Comparison of ENCODE assay signal across 8 mouse cellular contexts in genomic region chr2:26444946-26445665, GRCm38 (mm10). TPM values are rescaled to one million over a fixed set of nuclear protein-coding genes. Genes with fewer than 3 reads are reported as not detected.
DNase-seq lines count a peak whose midpoint lies in the region; ATAC-seq and TF ChIP-seq lines count a peak whose summit lies in the region.

Sec16a (minus strand) TSS chr2:26445216.

- peaks cover 26% of the 10 kb centered on the region for H3K36me3 ChIP-seq in embryonic facial prominence, embryonic 15.5 days
- peaks cover 18% of the 10 kb centered on the region for H3K36me3 ChIP-seq in limb, embryonic 14.5 days (ENCODE audit: control insufficient read depth, insufficient read depth, low read length)
- H3K36me3 ChIP-seq in midbrain, postnatal 0 days (ENCODE audit: insufficient read depth, low read length), result peaks cover 15% of the 10 kb centered on the region

- TF ChIP-seq CTCF in bone marrow, adult 2 months (IDR thresholded peaks at IDR 0.05; ENCODE audit: control insufficient read depth, insufficient read depth, low read length), result no peak; the same call in 1 of the 2 replicates
- TF ChIP-seq CTCF in midbrain, postnatal 0 days (IDR thresholded peaks at IDR 0.05), result no peak

- no peaks in the 10 kb centered on the region for H3K27me3 ChIP-seq in embryonic facial prominence, embryonic 15.5 days
- H3K27me3 ChIP-seq in limb, embryonic 14.5 days (ENCODE audit: control insufficient read depth, insufficient read depth, low read length), result no peaks in the 10 kb centered on the region
- H3K27me3 ChIP-seq in midbrain, postnatal 0 days (ENCODE audit: insufficient read depth, low read length), result no peaks in the 10 kb centered on the region

- H3K4me2 ChIP-seq in embryonic facial prominence, embryonic 15.5 days (replicated peaks), result peak within 1 kb of the TSS; percentile 80
- H3K4me2 ChIP-seq in limb, embryonic 14.5 days (replicated peaks; ENCODE audit: low read depth, low read length, severe bottlenecking), result peak within 1 kb of the TSS; percentile 83
- H3K4me2 ChIP-seq in midbrain, postnatal 0 days (ENCODE audit: low read depth, low read length, poor library complexity, severe bottlenecking), result peak within 1 kb of the TSS; percentile 92

- H3K4me1 ChIP-seq in bone marrow, adult 2 months (ENCODE audit: control insufficient read depth, insufficient read depth, low read length), result peaks cover 5% of the 10 kb centered on the region
- peaks cover 35% of the 10 kb centered on the region for H3K4me1 ChIP-seq in embryonic facial prominence, embryonic 15.5 days
- peaks cover 21% of the 10 kb centered on the region for H3K4me1 ChIP-seq in limb, embryonic 14.5 days (ENCODE audit: control insufficient read depth, insufficient read depth, low read length)
- peaks cover 20% of the 10 kb centered on the region for H3K4me1 ChIP-seq in midbrain, postnatal 0 days (ENCODE audit: insufficient read depth, low read length)

- TF ChIP-seq POLR2A in bone marrow, adult 2 months (IDR thresholded peaks at IDR 0.05; ENCODE audit: borderline replicate concordance, control insufficient read depth, low read depth, low read length), result peak; percentile 89; the same call in 1 of the 2 replicates
- TF ChIP-seq POLR2A in limb, embryonic 14.5 days (IDR thresholded peaks at IDR 0.05; ENCODE audit: borderline replicate concordance, extremely low read depth, insufficient read depth, insufficient read length), result peak; percentile 78; the same call in 1 of the 2 replicates

- under 1% methylated on average over 61 of the region's 61 CpGs for WGBS in bone marrow, adult 2 months
- under 1% methylated on average over 60 of the region's 61 CpGs for WGBS in embryonic facial prominence, embryonic 15.5 days
- WGBS in limb, embryonic 14.5 days, result under 1% methylated on average over 54 of the region's 61 CpGs
- WGBS in midbrain, postnatal 0 days, result under 1% methylated on average over 60 of the region's 61 CpGs

- peak; percentile 94 for ATAC-seq in embryonic facial prominence, embryonic 15.5 days (ENCODE audit: insufficient number of reproducible peaks, low FRiP score, low TSS enrichment, low read depth)
- ATAC-seq in limb, embryonic 14.5 days (ENCODE audit: low FRiP score, low read depth), result peak; percentile 94
- ATAC-seq in midbrain, postnatal 0 days (ENCODE audit: low FRiP score), result peak; percentile 94

- peak within 1 kb of the TSS; percentile 82 for H3K9ac ChIP-seq in embryonic facial prominence, embryonic 15.5 days
- H3K9ac ChIP-seq in limb, embryonic 14.5 days (ENCODE audit: low read depth, low read length, severe bottlenecking), result peak within 1 kb of the TSS; percentile 91
- H3K9ac ChIP-seq in midbrain, postnatal 0 days (replicated peaks; ENCODE audit: low read length, poor library complexity, severe bottlenecking), result peak within 1 kb of the TSS; percentile 87

- H3K9me3 ChIP-seq in embryonic facial prominence, embryonic 15.5 days (replicated peaks), result no peaks in the 10 kb centered on the region
- no peaks in the 10 kb centered on the region for H3K9me3 ChIP-seq in limb, embryonic 14.5 days (ENCODE audit: control insufficient read depth, low read length)
- no peaks in the 10 kb centered on the region for H3K9me3 ChIP-seq in midbrain, postnatal 0 days (ENCODE audit: low read length)

- DNase-seq in 416B (ENCODE audit: low read depth), result peak; percentile 100
- peak; percentile 99 for DNase-seq in heart, adult 8-10 months (ENCODE audit: low spot score)
- peak; percentile 100 for DNase-seq in kidney, adult 9 months
- peak; percentile 99 for DNase-seq in limb, embryonic 14.5 days (ENCODE audit: low spot score)
- peak; percentile 100 for DNase-seq in midbrain, postnatal 0 days (ENCODE audit: low spot score)
- DNase-seq in spleen, postnatal 14 days (ENCODE audit: low spot score in 2 of 2), result peak; percentile 99 to 100

- H3K27ac ChIP-seq in bone marrow, adult 2 months (ENCODE audit: control insufficient read depth, insufficient read depth, low read depth, low read length, poor library complexity), result peak within 1 kb of the TSS; percentile 96
- peak within 1 kb of the TSS; percentile 91 for H3K27ac ChIP-seq in embryonic facial prominence, embryonic 15.5 days (replicated peaks)
- H3K27ac ChIP-seq in limb, embryonic 14.5 days (replicated peaks; ENCODE audit: low read depth, low read length), result peak within 1 kb of the TSS; percentile 85
- H3K27ac ChIP-seq in midbrain, postnatal 0 days (ENCODE audit: low read depth, low read length), result peak within 1 kb of the TSS; percentile 90

- H3K4me3 ChIP-seq in bone marrow, adult 2 months (replicated peaks; ENCODE audit: control insufficient read depth, low read depth, low read length), result peak within 1 kb of the TSS; percentile 96
- H3K4me3 ChIP-seq in embryonic facial prominence, embryonic 15.5 days (replicated peaks), result peak within 1 kb of the TSS; percentile 93
- peak within 1 kb of the TSS; percentile 91 for H3K4me3 ChIP-seq in limb, embryonic 14.5 days (replicated peaks; ENCODE audit: low read length)
- peak within 1 kb of the TSS; percentile 86 for H3K4me3 ChIP-seq in midbrain, postnatal 0 days (ENCODE audit: low read depth, low read length)

RNA-seq across cellular contexts. Expression of gene Sec16a, which starts in this region (rescaled TPM):
- 5.8 and 30.1 TPM in 2 replicates for polyA plus RNA-seq in bone marrow, adult 2 months (2011; ENCODE audit: insufficient read depth, insufficient read length, low replicate concordance, missing spikeins)
- polyA plus RNA-seq in embryonic facial prominence, embryonic 15.5 days (2015; fragmentation: Nextera tagmentation; extraction: Ambion mirVana), result 25.9 and 27.0 TPM in 2 replicates
- 10 to 100 TPM; 40.7 to 45.7 (median 41.7) TPM for total RNA-seq in heart, adult 8-10 months (2022)
- polyA plus RNA-seq in limb, embryonic 14.5 days (2012; rRNA removed), result 62.5 and 73.3 TPM in 2 replicates
- 47.1 and 47.6 TPM in 2 replicates for polyA plus RNA-seq in limb, embryonic 14.5 days (2014; fragmentation: Nextera tagmentation; extraction: Ambion mirVana)
- total RNA-seq in midbrain, postnatal 0 days (2014; rRNA removed), result 63.3 and 76.7 TPM in 2 replicates
- 9.9 and 12.6 TPM in 2 replicates for polyA plus RNA-seq in midbrain, postnatal 0 days (2015; fragmentation: Nextera tagmentation; extraction: Ambion mirVana)

Comparison
In these comparisons a context has a peak if more than half of its experiments do, and no peak if none do; other contexts are left out.
1. Peak in every context shown above with its lines: DNase-seq, ATAC-seq, H3K4me3 ChIP-seq and H3K27ac ChIP-seq.